Mouse (Mus musculus) liver, embryonic 14.5 days (tissue): ENCODE data around the gene Aanat. TPM values are rescaled to one million over a fixed set of nuclear protein-coding genes. Genes with fewer than 3 reads are reported as not detected.
A peak's percentile ranks its signal among the peaks of the same experiment; 100 is the strongest.

Experiments used
- ATAC-seq: fragments of 200-750 bp; cut with Nextera tagmentation; 2 replicates; pipeline ENCODE4 v1.8.0; 2017; ENCODE audit warnings: moderate number of reproducible peaks, mild to moderate bottlenecking, moderate library complexity; ENCODE audit not compliant: insufficient read depth
- DNase-seq, 3 experiments: peaks; one replicate each; pipeline ENCODE4 v3.0.0-alpha.2; 2012 to 2013; ENCODE audit warnings: low read depth in 3 of 3, low spot score in 3 of 3
- H3K27ac ChIP-seq: fragments of 300-500 bp; sonication (generic); 2 replicates; pipeline ENCODE4 v1.5.1; 2014; ENCODE audit warnings: moderate library complexity, mild to moderate bottlenecking, control low read depth, inconsistent platforms
- H3K27me3 ChIP-seq: fragments of 300-500 bp; sonication (generic); 2 replicates; pipeline ENCODE4 v1.6.1; 2014; ENCODE audit warnings: mild to moderate bottlenecking, low read length, moderate library complexity; ENCODE audit not compliant: control insufficient read depth, insufficient read depth
- H3K36me3 ChIP-seq: fragments of 300-500 bp; sonication (generic); replicated peaks from 2 replicates; pipeline ENCODE4 v1.6.1; 2014; ENCODE audit warnings: low read depth; ENCODE audit not compliant: control insufficient read depth, insufficient read depth
- H3K4me1 ChIP-seq, 2 experiments: fragments of 200-500 bp in 1 of 2; fragments of 300-500 bp in 1 of 2; sonication (generic) in 1 of 2; replicated peaks; 2 replicates each; pipeline ENCODE4 v1.6.1; 2012 to 2014; ENCODE audit warnings: antibody characterized with exemption in 1 of 2, inconsistent platforms in 1 of 2, low read length in 1 of 2; ENCODE audit not compliant: control insufficient read depth in 2 of 2, insufficient read depth in 2 of 2
- H3K4me2 ChIP-seq: fragments of 300-500 bp; sonication (generic); 2 replicates; pipeline ENCODE4 v1.6.1; 2014; ENCODE audit warnings: low read depth, mild to moderate bottlenecking, control low read depth, moderate library complexity
- H3K4me3 ChIP-seq, 2 experiments: fragments of 200-500 bp in 1 of 2; fragments of 300-500 bp in 1 of 2; sonication (generic) in 1 of 2; 2 replicates each; pipeline ENCODE4 v1.5.1; 2012 to 2014; ENCODE audit warnings: low read depth in 2 of 2, low read length in 2 of 2, mild to moderate bottlenecking in 2 of 2, control low read depth in 1 of 2, inconsistent platforms in 1 of 2, moderate library complexity in 1 of 2; ENCODE audit not compliant: insufficient read depth in 1 of 2
- H3K9ac ChIP-seq: fragments of 300-500 bp; sonication (generic); replicated peaks from 2 replicates; pipeline ENCODE4 v1.6.1; 2014; ENCODE audit warnings: mild to moderate bottlenecking, control low read depth, moderate library complexity
- H3K9me3 ChIP-seq: fragments of 300-500 bp; sonication (generic); 2 replicates; pipeline ENCODE4 v1.6.1; 2016; ENCODE audit warnings: low read length, mixed read lengths; ENCODE audit not compliant: control insufficient read depth
- CTCF ChIP-seq: IDR thresholded peaks from 2 replicates; pipeline ENCODE4 v1.5.1; 2016; ENCODE audit warnings: antibody characterized with exemption, low read depth, control low read depth
- EP300 ChIP-seq: IDR thresholded peaks from 2 replicates; pipeline ENCODE4 v1.6.1; 2016; ENCODE audit warnings: antibody characterized with exemption, low read depth
- WGBS: fragments of 180-500 bp; shearing (Covaris S2); extraction: QIAGEN DNeasy Blood & Tissue Kit; methylation state at CpG from one replicate; pipeline ENCODE4 v1.1.7; 2014; ENCODE audit not compliant: insufficient replicate concordance; 5-methylcytosine and 5-hydroxymethylcytosine counted together
- polyA plus RNA-seq, 2 experiments: library from polyadenylated mRNA; depleted of rRNA in 1 of 2; stranded (reverse) in 1 of 2; unstranded in 1 of 2; fragments of >200 nt; fragmentation: Nextera tagmentation in 1 of 2; extraction: Ambion mirVana in 1 of 2; gene quantifications; 2 replicates each; pipeline versions ENCODE4 v1.2.1 to v1.2.3; 2012 to 2014

Aanat gene
- polyA plus RNA-seq (2012; rRNA removed): not detected in 2 replicates
- not detected in 2 replicates for polyA plus RNA-seq (2014; fragmentation: Nextera tagmentation; extraction: Ambion mirVana)

DNA sequence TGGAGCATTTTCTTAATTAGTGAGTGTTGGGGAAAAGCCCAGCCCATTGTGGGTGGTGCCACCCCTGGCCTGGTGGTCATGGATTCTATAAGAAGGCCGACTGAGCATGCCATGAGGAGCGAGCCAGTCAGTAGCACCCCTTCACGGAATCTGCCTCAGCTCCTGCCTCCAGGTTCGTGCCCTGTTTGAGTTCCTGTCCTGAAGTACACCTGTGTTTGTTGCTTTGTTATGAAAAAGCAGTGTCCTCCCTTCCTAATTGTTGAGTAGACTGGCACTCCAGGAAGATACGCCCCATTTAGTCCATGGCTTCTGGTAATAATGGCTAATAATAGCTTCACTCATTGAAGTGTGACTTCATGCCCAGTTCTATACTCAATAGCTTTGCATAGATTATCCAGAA is at the start of gene Aanat:
Gene Aanat (plus strand): TSS at position 123 of the 400 bp plus-strand sequence.
- DNase-seq (no peak), ATAC-seq (no peak)
- Histone ChIP-seq H3K36me3 (no peaks in the 10 kb centered on the region), H3K4me3 (no peak within 1 kb of the TSS), H3K27me3 (peaks cover 12% of the 10 kb centered on the region), H3K9ac (no peak within 1 kb of the TSS), H3K9me3 (no peaks in the 10 kb centered on the region), H3K4me2 (no peak within 1 kb of the TSS), H3K27ac (no peak within 1 kb of the TSS), H3K4me1 (peaks cover 6 to 8% of the 10 kb centered on the region in 2 experiments)
- TF ChIP-seq CTCF: no peak
- TF ChIP-seq EP300: no peak
- WGBS: 54% methylated on average over 5 of the region's 5 CpGs

GRCm38 (mm10) chr11:116536685-116537084 is 49.5 kb upstream of the Aanat start:
- Histone ChIP-seq H3K9me3 (no peaks in the 10 kb centered on the region), H3K4me2 (peak overlapping the region; percentile 99), H3K9ac (peak overlapping the region; percentile 55), H3K4me1 (peaks cover 48 to 54% of the 10 kb centered on the region in 2 experiments), H3K36me3 (peaks cover 66% of the 10 kb centered on the region), H3K4me3 (peak overlapping the region; percentile 13 to 30; a peak in 3 of 4 replicates), H3K27me3 (peaks cover 14% of the 10 kb centered on the region), H3K27ac (peak overlapping the region; percentile 98)
- peak; percentile 22 for ATAC-seq
- TF ChIP-seq EP300 (peak; percentile 68), CTCF (no peak)
- peak; percentile 54 to 60 (median 57) for DNase-seq
- WGBS: 18% methylated on average over 7 of the region's 7 CpGs

- no peak for ATAC-seq
- Histone ChIP-seq H3K4me3 (peak overlapping the region in 1 of 2 experiments; percentile 30; a peak in 1 of 4 replicates), H3K27me3 (peaks cover 8% of the 10 kb centered on the region), H3K4me1 (peaks cover 43 to 48% of the 10 kb centered on the region in 2 experiments), H3K4me2 (peak overlapping the region; percentile 99), H3K27ac (peak overlapping the region; percentile 98), H3K9ac (peak overlapping the region; percentile 55), H3K36me3 (peaks cover 73% of the 10 kb centered on the region), H3K9me3 (no peaks in the 10 kb centered on the region)
- WGBS: 37% methylated on average over 5 of the region's 5 CpGs
- no peak for DNase-seq
- TF ChIP-seq EP300: no peak
- TF ChIP-seq CTCF: no peak
Measured at GRCm38 (mm10) chr11:116537388-116537787, 48.8 kb upstream of the Aanat start.

DNA sequence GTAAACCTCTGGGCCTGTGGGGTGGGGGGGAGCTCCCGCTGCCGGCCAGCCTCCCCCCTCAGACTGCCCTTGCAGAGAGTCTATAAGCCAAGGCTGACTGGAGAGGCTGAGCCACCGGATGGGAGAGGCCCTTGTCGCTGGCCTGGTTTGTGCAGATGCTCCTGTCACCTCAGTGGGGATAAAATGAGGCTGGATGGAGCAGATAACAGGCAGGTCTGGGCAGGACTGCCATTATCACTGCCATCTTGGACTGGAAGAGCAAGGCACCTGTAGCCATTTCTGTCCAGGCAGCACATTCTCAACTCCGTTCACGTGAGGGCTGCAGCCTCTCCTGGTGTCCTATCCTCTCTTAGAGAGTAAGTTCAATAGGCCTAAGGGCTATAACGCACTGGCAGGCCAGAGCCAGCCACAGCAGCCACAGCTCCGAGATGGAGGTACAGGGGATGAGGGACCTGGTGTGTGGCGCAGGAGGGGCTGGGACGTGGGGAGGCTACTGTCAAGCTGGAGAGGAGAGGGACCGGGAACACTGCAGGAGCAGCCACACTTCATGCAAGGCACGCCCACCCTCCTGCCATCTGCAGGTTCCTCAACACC is 48.0 kb upstream of the Aanat start:
- H3K4me1 ChIP-seq: peaks cover 42 to 45% of the 10 kb centered on the region in 2 experiments
- peak overlapping the region; percentile 98 for H3K27ac ChIP-seq
- peaks cover 2% of the 10 kb centered on the region; the same call in 1 of the 2 replicates for H3K27me3 ChIP-seq
- WGBS: 49% methylated on average over 12 of the region's 12 CpGs
- no peak for TF ChIP-seq CTCF
- peak; percentile 73; the same call in 1 of the 2 replicates for TF ChIP-seq EP300
- H3K9me3 ChIP-seq: no peaks in the 10 kb centered on the region
- H3K4me3 ChIP-seq: no peak overlapping the region
- H3K36me3 ChIP-seq: peaks cover 80% of the 10 kb centered on the region
- DNase-seq (peak; percentile 63 to 73 (median 69)), ATAC-seq (peak; percentile 5; the same call in 1 of the 2 replicates)
- H3K9ac ChIP-seq: peak overlapping the region; percentile 43
- H3K4me2 ChIP-seq: peak overlapping the region; percentile 99

- H3K9ac ChIP-seq: no peak overlapping the region
- DNase-seq (no peak), ATAC-seq (no peak)
- no peaks in the 10 kb centered on the region for H3K27me3 ChIP-seq
- TF ChIP-seq CTCF (no peak), EP300 (no peak)
- 91% methylated on average over 11 of the region's 11 CpGs for WGBS
- no peak overlapping the region for H3K4me3 ChIP-seq
- no peaks in the 10 kb centered on the region for H3K9me3 ChIP-seq
- no peak overlapping the region for H3K4me2 ChIP-seq
- peaks cover 26 to 27% of the 10 kb centered on the region in 2 experiments for H3K4me1 ChIP-seq
- no peak overlapping the region for H3K27ac ChIP-seq
- H3K36me3 ChIP-seq: peaks cover 96% of the 10 kb centered on the region
Measured at GRCm38 (mm10) chr11:116541183-116541582, 45.0 kb upstream of the Aanat start.
